Mouse (Mus musculus) heart, adult 9 months (tissue): ENCODE data around the gene Gm15217.
A peak's percentile ranks its signal among the peaks of the same experiment; 100 is the strongest.

Source experiments
- DNase-seq, 2 experiments: peaks; one replicate each; pipeline ENCODE4 v3.0.0; 2022; ENCODE audit warnings: low spot score in 2 of 2

Gm15217 gene

DNA sequence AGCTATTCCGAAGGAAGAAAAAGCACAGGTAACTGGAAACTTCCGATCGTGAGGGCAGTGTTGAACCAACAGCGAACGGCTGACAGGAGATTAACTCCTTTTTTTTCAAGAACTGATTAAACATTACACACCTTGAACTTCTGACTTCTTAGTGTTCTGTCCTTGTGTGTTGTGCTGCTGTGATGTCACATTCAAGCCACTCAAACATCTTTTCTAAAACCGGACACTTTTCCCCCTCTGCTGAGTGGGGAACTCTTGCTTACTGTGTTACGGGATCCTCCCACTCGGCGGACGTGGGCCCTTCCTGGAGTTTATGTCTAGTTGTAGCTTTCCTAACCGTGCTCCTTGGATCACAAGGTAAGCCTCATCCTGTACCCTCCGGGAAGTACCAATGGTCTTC is at the start of gene Gm15217:
TSS of gene Gm15217 (plus strand) at position 130 of the 400 bp plus-strand sequence.
- no peak for DNase-seq

DNA sequence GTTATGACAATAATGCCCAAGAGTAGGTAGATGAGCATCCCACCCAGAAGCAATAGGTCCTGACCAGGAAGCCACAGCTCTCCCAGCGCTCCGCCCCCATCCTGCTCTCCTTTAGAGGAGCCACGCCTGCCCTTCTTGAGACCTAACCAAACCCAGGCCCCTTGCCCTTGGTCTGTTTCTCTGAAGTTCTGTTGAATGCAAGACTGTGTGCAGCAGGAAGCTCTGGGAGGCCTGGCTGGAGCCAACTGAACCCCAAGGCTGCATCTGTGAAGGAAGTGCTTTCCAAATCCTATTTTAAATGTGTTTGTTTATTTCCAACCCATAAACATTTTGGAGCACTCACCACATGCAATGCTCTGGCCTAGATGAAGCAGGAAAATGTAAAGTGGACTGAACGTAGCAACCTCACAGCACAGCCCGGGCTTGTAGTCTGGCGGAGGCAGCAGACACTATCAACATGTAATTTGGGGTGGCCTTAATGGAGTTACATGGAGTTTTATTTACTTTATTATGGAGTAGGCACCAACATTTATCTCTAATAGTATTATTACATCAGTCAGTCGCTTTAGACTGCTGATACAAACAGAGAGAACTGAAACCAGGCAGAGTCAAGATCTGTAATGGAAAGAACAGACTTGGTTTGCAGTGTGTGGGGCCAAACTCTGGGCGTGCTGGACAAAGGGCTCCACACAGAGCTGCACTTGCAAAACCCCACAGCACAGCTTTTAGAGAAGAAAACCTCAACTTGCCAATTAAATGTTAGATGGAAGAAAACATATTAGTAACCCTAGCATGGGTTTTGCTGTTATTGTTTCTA is 45.6 kb upstream of the Gm15217 start:
- DNase-seq: no peak

DNA sequence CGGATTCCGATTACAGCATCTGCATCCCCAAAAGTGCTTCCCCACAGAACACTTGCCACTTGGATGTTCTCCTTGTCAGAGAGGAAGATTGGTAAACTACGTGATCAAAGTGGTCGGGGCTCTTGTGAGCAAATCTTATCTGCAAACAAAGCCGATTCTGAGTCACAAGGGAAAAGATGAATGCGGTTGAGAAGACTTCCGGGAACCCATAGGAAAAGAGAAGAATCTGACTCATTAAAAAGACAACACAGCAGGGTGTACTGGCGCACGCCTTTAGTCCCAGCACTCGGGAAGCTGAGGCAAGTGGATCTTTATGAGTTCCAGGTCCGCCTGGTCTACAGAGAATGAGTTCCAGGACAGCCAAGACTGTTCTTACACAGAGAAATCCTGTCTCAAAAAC is 40.4 kb upstream of the Gm15217 start:
- DNase-seq: no peak

DNA sequence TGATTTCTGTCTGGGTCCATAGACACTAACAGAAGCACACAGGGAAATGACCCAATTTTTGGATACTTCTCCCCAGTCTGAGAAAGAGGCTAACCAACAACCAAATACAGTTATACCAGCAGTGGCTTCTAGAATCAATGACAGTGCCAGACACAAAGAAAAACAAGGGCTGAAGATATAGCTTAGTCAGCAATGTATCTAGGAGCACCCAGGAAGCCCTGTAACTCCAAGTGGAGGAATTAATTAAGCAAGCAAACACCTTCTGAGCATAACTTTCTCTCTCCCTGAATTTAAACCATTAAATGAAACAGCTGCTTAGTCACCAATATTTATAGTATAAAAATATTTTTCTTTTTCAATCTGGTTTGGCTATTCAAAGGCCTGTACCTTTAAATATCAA is 34.5 kb upstream of the Gm15217 start:
- DNase-seq: no peak

DNA sequence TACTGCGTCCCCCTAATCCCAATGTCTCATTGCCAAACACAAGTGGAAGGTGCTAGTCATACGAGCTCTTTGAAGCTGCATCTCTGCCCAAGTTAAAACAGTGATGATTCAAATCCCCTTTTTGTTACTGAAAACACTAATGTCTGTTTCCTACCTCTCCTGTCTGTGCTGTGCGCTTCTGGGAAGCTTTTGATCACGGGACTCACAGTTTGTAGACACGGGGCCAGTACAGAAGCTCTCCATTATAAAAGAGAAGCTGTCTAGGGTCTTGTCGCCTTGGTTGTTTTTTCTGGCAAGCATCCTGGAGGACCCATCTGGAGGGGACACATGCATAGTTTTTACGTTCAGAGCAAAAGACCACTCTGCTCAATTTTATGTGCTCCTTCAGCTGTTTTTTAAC is 21.9 kb upstream of the Gm15217 start:
- DNase-seq: no peak

DNA sequence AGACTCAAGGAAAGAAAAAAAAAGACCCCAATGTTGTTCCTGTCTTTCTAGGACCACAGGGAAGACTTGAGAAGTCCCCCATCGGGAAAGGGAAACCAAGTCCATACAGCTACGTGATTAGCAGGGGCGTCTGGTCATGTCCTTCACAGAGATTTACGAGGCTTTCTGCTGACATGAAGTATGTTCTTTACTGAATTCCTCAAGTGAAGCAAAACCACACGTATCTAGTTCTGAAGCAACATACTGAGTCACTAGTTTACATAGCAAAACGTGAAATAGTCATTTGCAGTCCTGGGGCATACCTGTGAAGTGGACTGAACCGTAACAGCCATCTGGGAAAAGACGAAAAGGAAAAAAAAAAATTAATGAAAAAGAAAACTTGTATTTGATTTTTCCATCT is 21.5 kb upstream of the Gm15217 start:
- no peak for DNase-seq

DNA sequence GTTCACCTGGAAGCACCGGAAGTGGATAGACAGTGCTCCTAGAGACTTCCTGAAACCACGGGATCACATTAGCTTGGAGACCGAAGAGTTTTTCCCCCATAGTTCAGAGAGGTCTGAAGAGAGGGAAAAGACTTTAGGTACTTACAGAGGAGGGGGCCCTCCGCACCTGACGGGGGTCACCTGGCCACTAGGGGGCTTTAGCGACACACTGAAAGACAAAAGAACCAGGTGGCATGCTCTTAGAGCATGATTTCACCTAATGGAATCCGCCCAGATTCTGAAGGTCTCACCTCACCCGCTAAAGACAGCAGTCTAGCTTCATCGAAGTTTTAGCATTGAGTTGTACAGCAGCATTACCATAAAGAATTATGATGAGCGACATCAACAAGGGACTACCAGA is 16.0 kb upstream of the Gm15217 start:
- DNase-seq: no peak

DNA sequence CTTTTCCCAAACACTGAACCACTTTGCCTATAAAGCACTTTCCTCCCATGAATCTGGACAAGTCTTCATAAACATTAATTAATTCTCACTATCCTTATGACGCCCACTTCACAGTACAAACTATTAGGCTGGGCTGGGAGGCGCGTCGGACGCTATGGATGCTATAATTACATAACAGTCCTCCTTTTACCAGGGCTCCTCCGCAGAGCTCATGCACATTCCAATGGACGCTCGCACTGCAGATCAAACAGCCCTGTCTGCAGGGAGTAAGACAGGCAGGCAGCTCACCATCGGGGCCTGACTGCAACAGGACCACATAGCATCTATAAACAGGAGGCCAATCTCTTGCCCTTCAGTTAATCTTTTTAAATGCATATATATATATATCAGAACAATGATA is 6.8 kb upstream of the Gm15217 start:
- no peak for DNase-seq

DNA sequence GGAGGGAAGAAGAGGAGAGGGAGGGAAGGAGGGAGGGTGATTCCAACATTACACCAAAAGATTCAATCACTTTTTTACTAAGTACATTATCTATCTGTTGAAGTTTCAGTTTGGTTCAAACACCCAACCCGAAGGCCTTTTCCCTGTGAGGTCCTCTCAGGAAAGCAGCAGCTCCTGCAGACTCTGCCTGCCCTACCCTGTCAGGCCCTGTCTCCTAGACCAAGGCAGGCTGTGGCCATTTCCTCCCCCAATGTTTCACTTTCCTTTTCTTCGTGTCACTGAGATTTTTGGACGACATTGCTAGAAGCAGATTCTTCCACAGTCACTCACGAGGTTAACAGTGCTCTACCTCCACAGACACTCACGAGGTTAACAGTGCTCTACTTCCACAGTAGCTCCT is 3.4 kb upstream of the Gm15217 start:
- no peak for DNase-seq

DNA sequence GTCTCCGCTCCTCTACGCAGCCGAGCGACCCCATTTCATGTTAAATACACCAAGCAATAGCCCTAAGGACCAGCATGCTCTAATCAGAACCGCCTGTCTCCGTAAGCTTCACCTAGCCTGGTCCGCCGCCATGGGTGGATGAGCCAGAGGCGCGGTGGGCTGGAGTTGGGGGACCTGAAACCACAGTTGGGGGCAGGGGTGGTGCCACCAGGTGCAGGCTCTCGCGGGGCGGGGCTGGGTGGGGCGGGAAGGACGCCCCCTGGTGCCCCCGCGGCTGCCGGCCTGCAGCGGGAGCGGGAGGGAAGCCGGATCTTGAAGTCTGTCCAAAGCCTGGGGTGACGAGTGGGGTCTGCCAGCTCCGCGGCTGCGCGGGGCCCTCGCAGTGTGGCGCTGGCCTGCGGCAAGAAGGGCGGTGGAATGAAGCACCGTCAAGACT is 1.1 kb downstream of the Gm15217 start:
- no peak for DNase-seq

DNA sequence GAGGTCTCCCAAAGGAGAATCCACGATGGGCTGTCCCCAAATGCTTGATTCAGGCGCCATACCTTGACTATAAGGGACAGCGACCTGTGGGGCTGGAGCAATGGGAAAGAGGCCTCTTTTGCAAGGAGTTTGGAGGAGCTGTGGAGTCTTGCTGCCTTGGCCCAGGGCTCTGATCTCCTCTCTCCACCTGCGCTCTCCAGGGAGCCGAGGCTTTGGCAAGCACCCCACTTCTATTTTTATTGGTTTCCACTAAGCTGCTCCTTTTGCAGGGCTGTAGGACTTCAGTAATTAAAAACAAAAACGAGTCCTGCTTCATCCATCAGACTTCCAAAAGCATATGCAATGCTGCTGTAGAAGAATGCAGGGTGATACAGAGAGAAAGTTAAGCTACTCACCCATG is 2.2 kb downstream of the Gm15217 start:
- peak; percentile 48 to 50 for DNase-seq

DNA sequence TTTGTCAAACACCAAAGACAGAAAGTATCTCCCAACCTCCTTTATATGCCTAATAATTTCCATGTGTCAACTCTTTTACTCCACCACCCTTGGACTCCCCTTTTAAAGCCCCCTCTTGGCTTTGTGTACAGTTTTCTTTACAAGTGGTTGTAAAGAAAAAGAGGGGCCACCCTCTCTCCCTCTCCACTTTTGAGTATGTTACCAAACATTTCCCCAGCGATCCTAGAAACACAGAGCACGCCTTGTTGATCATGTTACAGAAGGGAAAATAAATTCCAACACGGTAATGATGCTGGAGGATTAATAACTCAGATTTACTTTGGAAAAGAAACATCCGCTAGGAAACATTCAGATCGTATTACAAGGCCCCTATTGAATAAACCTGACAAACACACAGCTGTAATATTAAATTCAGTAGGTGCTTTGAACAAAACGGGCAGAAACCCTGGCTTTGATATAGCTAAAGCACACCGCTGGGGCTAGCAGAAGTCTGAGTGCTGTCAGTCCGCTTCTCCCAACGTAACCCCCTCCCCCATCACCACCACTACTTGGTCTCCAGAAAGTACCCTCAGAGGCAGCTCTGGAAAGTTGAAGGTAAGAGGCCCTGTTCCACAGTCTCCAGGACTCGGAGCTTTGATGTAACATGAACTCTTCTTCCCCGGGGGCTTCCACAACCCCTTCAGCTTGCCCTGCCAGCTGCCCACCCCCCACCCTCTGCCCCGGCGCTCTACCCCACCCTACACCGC is 5.9 kb downstream of the Gm15217 start:
- DNase-seq: no peak

DNA sequence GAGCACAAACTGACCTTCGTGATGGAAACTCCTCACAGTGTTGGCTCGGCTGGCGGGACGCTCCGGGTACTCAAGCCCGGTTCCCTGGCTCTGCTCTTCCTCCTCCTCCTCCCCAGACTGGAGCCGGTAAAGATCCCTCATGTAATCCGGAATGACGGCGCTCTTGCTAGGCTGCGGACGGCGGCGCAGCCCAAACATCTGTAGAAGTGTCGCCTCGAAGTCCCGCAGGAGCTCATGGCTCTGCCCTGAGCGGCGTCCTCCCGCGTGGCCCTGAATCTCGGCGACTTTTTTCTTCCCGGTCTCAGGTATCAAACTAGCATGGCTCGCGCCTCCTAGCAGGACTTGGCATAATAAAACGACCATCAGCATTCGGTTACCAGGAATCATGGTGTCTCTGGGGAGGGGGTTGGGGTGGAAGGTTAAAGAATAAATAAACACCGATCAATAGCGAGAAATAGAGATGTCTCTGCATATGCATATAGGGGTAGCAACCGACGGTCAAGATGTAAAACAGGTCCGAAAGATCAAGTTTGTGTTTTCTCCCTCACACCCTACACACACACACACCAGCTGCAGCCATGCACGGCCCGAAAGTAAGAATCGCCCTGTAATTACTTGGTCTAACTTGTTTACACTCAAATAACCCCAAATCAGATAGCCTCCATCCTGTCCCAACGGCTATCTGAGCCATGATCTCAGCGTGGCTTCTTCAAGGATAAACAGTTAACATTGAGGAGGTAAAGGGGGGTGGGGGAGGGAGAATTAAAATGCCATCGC is 6.7 kb downstream of the Gm15217 start:
- no peak for DNase-seq

DNA sequence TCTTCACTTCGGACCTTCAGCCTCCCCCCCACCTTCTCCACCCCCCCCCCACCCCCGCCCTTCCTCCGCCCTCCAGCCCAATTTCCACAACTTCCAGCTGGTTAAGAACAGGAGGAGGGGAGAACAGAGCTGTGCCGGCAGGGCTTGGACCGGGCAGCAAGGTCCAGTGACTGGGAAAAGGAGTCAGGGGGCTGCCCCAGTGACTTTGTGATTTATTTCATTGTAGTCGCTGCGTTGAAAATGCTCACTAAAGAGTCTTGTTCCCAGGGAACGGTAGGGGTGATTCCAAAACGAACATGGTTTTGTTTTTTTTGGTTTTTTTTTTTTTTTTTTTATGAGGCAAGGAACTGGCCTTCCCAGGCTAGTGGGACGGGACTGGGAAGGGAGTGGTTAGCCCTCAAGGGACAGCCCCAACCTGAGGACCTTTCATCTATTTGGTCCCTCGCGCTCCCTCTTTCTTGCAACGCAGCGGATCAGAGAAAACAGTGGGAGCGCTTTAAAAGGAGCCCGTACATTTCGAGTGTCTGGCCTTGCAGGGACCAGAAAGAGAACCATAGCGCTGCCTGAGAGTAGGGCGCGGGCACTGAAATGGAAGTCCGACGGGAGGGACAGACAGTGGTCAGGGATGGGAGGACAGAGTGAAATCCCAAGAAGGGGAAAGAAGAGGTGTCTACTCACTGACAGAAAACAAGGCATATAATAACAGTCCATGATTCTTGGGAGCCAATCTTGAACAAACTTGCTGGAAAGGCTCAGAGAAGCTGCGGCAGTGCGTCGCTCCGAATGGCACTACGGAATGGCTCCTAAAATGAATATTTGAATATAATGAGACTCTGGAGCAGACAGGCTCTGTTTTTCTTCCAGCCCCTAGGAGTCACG is 7.5 kb downstream of the Gm15217 start:
- no peak for DNase-seq

DNA sequence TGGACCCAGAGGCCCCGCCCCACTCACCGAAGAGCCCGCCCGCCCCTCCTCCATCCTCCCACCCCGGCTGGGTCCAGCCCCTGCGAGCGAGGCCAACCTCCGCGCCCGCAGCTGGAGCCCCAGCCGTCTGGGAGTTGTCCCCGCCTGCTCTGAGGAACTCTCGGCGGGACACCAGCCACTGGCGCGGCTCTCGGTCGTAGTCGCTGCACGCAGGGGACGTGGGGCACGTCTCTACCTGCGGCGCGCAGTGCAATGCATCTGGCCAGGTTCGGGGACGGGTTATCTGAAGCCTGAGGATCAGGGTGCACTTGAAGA is 8.1 kb downstream of the Gm15217 start:
- DNase-seq: peak; percentile 81

DNA sequence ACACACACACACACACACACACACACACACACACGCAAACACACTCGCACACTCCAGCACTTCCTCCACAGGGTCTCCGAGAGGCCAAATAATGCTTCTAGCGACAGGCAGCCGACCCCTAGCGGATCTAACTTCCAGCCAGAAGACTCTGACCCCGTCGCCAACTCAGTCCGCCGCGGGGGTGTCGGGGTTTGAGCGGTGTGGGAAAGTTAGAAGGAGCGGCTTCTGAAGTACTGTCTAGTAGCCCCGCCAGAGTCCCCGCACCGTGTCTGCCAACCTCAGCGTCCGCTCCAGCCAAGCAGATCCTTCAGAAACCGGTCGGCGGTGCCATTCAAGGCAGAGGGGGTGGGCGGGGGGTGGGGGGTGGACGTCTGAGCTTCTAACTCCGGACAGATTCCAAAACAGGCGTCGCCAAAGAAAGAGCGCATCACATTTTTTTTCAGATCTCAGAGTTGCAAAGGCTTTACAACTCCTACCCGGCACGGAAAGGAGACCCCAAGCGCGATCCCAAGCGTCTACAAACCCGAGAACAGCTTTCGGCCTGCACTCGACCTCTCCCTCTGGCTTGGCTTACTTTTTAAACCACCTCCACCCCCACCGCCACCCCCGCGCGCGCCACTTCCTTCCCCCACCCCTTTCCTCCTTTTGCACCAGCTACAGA is 8.7 kb downstream of the Gm15217 start:
- peak; percentile 39 to 54 for DNase-seq

DNA sequence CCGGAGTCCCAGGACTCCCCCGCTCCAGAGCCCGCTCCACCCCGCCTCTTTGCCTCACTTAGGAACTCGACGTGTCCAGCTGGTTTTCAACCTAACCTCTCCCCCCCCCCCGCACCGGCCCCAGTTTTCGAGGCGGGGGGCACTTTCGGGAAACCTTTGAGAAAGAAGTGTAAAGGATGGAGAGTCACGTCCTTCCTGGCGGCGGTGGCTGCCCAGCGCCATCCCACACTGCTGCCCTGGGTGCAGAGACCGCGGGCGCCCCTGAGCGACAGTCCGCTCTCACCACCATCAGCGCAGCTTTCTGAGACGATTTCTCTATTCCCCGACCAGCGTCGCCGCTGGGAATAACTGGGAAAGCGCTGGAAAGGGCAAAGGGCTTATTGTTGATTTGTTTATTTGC is 9.4 kb downstream of the Gm15217 start:
- peak; percentile 35 to 42 for DNase-seq

DNA sequence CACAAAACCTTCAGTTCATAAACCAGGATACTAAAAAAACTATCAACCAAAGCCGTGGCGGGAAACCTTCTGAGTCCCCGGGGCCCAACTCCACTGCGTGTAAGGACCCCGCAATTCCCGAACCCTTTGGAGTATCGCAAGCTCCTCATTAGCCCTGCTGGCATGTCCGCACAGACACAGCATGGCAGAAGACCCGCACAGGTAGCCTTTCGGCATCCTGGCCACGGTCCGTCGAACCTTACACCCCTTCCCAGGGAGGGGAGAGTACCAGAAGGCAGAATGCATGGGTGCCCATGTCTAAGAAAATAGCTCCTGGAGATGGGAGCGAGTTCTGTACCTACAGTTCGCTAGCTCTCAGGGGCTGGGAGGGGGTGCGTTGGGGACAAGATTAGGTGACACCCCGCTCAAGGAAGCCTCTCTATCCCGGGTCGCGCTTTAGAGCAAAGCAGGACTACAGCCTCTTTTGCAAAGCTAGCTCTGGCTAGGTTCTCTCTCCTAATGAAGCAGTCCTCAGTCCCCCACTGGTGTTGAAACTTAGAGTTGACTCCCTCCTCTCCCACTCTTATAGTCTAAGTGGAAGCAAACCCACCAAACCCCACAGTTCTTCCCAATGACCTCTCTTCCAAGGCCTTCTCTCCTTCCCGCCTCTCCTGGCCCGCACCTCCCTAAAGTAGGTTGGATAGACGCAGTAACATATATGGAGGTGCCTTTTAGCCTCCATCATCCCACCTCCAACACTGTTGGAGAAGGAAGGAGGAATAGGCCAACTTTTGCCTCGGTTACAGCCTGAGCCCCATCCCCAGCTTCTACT is 10.4 kb downstream of the Gm15217 start:
- DNase-seq: no peak

DNA sequence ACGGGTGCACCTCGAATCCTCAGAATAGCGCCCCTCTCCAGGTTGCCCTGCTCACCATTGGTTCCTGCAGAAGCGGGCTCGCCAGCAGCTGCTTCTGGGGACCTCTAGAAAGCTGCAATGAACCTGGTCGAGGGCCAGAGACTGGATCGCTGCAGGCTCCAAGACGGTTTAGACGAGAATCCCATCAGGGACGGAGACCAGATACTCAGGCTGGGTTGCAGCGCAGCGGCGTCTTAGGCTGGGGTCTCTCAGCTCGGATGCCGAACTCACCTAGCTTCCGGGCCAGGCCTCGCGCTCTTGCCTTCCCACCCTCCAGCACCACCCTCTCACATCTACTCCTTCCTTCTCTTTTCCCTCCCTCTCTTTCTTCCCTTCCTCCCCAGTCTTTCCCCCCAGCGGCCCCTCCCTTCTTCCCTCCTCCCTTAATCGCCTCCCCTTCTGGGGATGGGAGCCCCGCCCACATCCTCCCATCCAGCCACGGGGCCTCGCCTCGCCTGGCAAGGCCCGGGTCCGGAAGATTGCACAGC is 11.1 kb downstream of the Gm15217 start, which contains the start of gene Bmp4:
TSS of gene Bmp4 (minus strand) at position 421 of the 527 bp plus-strand sequence.
- DNase-seq: peak; percentile 70 to 73
